Mouse (Mus musculus) hindbrain, embryonic 15.5 days (tissue): ENCODE measurements around the gene P4htm. TPM values are rescaled to one million over a fixed set of nuclear protein-coding genes. Genes with fewer than 3 reads are reported as not detected.
A peak's percentile ranks its signal among the peaks of the same experiment; 100 is the strongest.
"Not testable (repeated sequence)": the region's sequence is repeated elsewhere in the genome, so short reads cannot be mapped to it uniquely, and the experiment has no call there.

Source experiments
- ATAC-seq: fragments of 200-750 bp; cut with Nextera tagmentation; 2 replicates; pipeline ENCODE4 v1.8.0; 2017; ENCODE audit warnings: low read depth, moderate number of reproducible peaks, moderate TSS enrichment; ENCODE audit not compliant: low FRiP score
- H3K27ac ChIP-seq: fragments of 300-500 bp; sonication (generic); replicated peaks from 2 replicates; pipeline ENCODE4 v1.5.1; 2015; ENCODE audit warnings: mild to moderate bottlenecking, inconsistent platforms
- H3K27me3 ChIP-seq: fragments of 300-500 bp; sonication (generic); 2 replicates; pipeline ENCODE4 v1.6.1; 2015; ENCODE audit warnings: control low read depth, inconsistent platforms
- H3K36me3 ChIP-seq: fragments of 300-500 bp; sonication (generic); 2 replicates; pipeline ENCODE4 v1.6.1; 2015; ENCODE audit warnings: control low read depth, inconsistent platforms
- H3K4me1 ChIP-seq: fragments of 300-500 bp; sonication (generic); replicated peaks from 2 replicates; pipeline ENCODE4 v1.6.1; 2015; ENCODE audit warnings: control low read depth, inconsistent platforms
- H3K4me2 ChIP-seq: fragments of 300-500 bp; sonication (generic); 2 replicates; pipeline ENCODE4 v1.6.1; 2015; ENCODE audit warnings: moderate library complexity, mild to moderate bottlenecking, inconsistent platforms
- H3K4me3 ChIP-seq: fragments of 300-500 bp; sonication (generic); 2 replicates; pipeline ENCODE4 v1.5.1; 2015; ENCODE audit warnings: mild to moderate bottlenecking, inconsistent platforms
- H3K9ac ChIP-seq: fragments of 300-500 bp; sonication (generic); 2 replicates; pipeline ENCODE4 v1.6.1; 2015; ENCODE audit warnings: inconsistent platforms
- H3K9me3 ChIP-seq: fragments of 300-500 bp; sonication (generic); 2 replicates; pipeline ENCODE4 v1.6.1; 2016; ENCODE audit warnings: control low read depth, inconsistent platforms
- WGBS: fragments of 180-500 bp; shearing (Covaris S2); methylation state at CpG from one replicate; pipeline ENCODE4 v1.1.7; 2015; 5-methylcytosine and 5-hydroxymethylcytosine counted together
- polyA plus RNA-seq: library from polyadenylated mRNA; unstranded; fragments of >200 nt; fragmentation: Nextera tagmentation; extraction: Ambion mirVana; gene quantifications from 2 replicates; pipeline ENCODE4 v1.2.1, GENCODE M21; 2015

Gene P4htm
- polyA plus RNA-seq, 1 experiment from 2014 or later: 35.1 TPM

DNA sequence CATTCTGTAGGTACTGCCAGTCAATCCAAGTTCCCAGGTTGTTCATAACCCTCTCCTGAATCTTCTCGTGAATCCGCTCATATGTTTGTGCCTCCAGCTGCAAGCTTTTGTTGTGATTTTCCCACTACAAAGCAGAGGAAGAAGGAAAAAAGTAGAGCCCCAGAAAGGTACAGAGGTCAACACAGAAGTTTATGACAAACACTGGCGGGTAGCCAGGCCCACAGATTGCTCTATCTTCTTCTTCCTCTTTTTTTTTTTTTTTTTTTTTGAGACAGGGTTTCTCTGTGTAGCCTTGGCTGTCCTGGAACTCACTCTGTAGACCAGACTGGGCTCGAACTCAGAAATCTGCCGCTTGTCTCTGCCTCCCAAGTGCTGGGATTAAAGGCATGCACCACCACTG is 10.5 kb upstream of the P4htm start:
- H3K4me3 ChIP-seq, H3K9ac ChIP-seq, H3K27me3 ChIP-seq, ATAC-seq, H3K9me3 ChIP-seq, H3K4me2 ChIP-seq, H3K4me1 ChIP-seq, H3K27ac ChIP-seq: not testable (repeated sequence)
- 91% methylated on average over 5 of the region's 5 CpGs for WGBS
- peaks cover 87% of the 10 kb centered on the region for H3K36me3 ChIP-seq

DNA sequence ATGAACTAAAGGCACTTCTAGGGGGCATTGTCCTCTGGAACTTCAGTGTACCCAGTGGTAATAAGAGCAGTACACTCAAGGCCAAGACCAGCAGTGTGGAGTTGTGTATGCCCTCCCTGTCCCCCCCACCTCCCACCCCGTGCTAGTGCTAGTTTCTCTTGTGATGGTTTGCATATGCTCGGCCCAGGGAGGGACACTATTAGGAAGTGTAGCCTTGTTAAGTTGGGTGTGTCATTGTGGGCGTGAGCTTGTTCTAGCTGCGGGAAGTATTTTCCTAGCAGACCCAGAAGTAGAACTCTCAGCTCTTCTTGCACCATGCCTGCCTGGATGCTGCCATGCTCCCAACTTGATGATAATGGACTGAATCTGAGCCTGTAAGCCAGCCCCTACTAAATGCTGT is 4.5 kb upstream of the P4htm start:
- H3K4me1 ChIP-seq: peaks cover 4% of the 10 kb centered on the region; the same call in 1 of the 2 replicates
- H3K4me2 ChIP-seq: no peak overlapping the region
- no peaks in the 10 kb centered on the region for H3K27me3 ChIP-seq
- H3K36me3 ChIP-seq: peaks cover 33% of the 10 kb centered on the region
- no peak overlapping the region for H3K27ac ChIP-seq
- ATAC-seq: no peak
- WGBS: 93% methylated on average over 4 of the region's 4 CpGs
- no peak overlapping the region for H3K9ac ChIP-seq
- no peaks in the 10 kb centered on the region for H3K9me3 ChIP-seq
- H3K4me3 ChIP-seq: no peak overlapping the region

DNA sequence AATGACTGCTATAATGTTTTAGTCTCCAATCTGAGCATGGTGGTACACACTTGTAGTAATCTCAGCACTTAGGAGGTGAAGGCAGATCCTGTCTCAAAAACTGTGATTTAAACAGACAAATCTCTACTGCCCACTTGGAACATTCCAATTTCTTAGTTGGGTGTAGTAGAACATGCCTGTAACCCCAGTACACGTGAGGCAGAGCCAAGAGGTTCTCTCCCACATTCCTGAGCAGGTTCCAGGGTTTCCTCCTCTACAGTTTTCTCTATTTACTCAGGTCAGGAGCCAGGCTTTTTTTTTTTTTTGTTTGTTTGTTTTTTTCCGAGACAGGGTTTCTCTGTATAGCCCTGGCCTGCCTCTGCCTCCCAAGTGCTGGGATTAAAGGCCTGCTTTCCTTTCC is 2.5 kb upstream of the P4htm start:
- Histone ChIP-seq H3K36me3 (peaks cover 16% of the 10 kb centered on the region), H3K27me3 (no peaks in the 10 kb centered on the region), H3K9me3 (no peaks in the 10 kb centered on the region), H3K27ac (no peak overlapping the region), H3K9ac (no peak overlapping the region), H3K4me3 (no peak overlapping the region), H3K4me2 (no peak overlapping the region), H3K4me1 (peaks cover 15% of the 10 kb centered on the region)
- WGBS: 67% methylated on average over 2 of the region's 2 CpGs
- no peak for ATAC-seq

DNA sequence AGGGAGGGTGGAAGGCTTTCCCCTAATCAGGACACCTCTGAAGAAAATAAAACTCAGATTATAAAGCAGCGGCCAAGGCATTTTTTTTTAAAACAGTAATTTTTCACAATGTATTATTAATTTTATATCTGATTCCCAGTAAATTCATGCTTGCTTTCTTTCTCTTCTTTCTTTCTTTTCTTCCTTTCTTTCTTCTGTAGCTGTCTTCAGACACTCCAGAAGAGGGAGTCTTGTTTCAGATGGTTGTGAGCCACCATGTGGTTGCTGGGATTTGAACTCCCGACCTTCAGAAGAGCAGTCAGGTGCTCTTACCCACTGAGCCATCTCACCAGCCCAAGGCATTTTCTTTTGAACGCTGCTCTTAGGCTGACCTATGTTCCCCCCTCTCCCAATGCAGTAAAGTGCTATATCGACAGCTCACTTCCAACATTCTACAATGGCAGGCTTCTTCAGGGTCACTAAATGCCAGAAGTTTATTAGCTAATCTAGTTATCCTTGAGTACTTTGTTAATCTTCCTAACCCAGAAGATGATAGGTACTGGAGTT is 1.6 kb upstream of the P4htm start:
- H3K9ac ChIP-seq: no peak overlapping the region
- ATAC-seq: no peak
- no peaks in the 10 kb centered on the region for H3K9me3 ChIP-seq
- 79% methylated on average over 4 of the region's 4 CpGs for WGBS
- H3K4me3 ChIP-seq: no peak overlapping the region
- H3K36me3 ChIP-seq: peaks cover 12% of the 10 kb centered on the region
- H3K27me3 ChIP-seq: no peaks in the 10 kb centered on the region
- H3K27ac ChIP-seq: no peak overlapping the region
- H3K4me1 ChIP-seq: peaks cover 15% of the 10 kb centered on the region
- H3K4me2 ChIP-seq: no peak overlapping the region

DNA sequence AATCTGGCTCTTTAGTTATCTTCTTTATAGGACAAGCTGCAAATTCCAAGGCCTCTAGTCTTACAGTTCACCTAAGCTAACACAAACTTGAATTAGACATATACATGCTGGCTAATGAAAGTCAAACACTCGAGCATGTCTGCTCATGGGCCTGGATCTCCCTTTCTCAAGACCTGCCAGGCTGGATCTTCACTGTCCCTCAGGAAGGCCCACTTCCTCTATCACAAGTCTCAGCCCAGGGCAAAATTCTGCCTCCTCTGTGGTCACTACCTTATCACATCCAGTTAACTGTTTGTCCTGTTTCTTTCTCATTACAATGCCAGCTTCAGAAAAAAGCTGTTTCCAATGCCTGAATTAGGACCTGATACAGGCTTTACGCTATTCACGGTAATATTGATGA is 3.1 kb downstream of the P4htm start:
- 85% methylated on average over 3 of the region's 3 CpGs for WGBS
- no peaks in the 10 kb centered on the region for H3K36me3 ChIP-seq

DNA sequence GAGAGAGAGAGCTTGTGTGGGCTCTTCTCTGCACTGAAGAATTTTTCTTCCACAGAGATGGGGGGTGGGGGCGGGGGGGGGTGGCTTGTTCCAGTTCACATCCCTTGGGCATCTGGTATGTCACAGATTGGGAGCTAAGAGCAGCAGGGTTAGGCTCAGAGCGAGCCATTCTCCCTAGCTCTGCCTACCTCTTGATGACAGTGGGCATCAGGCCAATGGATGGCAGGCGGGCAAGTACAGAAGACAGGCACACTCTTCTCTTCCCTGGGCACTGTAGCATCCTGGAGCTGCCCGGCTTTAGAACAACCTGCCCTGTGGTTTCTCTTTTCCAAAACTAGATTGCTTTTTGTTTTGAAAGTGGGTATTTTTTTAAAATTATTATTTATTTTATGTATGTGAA is 6.0 kb downstream of the P4htm start:
- no peak overlapping the region for H3K4me3 ChIP-seq
- H3K27ac ChIP-seq: no peak overlapping the region
- H3K36me3 ChIP-seq: no peaks in the 10 kb centered on the region
- H3K9me3 ChIP-seq: no peaks in the 10 kb centered on the region
- H3K4me2 ChIP-seq: no peak overlapping the region
- H3K9ac ChIP-seq: no peak overlapping the region
- 69% methylated on average over 4 of the region's 4 CpGs for WGBS
- no peak for ATAC-seq
- H3K27me3 ChIP-seq: no peaks in the 10 kb centered on the region
- peaks cover 40% of the 10 kb centered on the region for H3K4me1 ChIP-seq

More for the DNA sequence above, 3.1 kb downstream of the P4htm start:
- no peak overlapping the region for H3K9ac ChIP-seq
- no peak for ATAC-seq
- no peak overlapping the region for H3K4me2 ChIP-seq
- peaks cover 19% of the 10 kb centered on the region for H3K4me1 ChIP-seq
- no peak overlapping the region for H3K4me3 ChIP-seq
- H3K27ac ChIP-seq: no peak overlapping the region
- H3K9me3 ChIP-seq: no peaks in the 10 kb centered on the region
- no peaks in the 10 kb centered on the region for H3K27me3 ChIP-seq

DNA sequence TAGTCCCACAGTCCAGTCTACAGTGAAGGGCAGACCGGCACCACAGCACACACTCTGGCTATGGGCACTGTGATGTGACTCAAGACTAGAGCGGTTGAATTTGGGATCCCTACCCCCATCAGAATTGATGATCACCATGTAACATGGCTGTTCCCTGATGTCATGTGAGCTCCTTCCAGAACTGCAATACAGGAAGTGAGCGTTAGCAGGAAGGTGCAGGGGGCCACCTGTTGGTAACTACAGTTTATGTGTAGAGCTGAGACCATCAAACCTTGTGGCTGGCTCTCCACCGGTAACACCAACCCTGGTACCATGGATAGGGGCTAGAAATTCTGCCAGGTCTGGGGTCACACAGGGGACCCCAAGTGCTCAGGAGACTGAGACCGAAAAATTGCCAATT is 8.2 kb downstream of the P4htm start:
- Histone ChIP-seq H3K9ac (no peak overlapping the region), H3K36me3 (no peaks in the 10 kb centered on the region), H3K4me2 (no peak overlapping the region), H3K9me3 (no peaks in the 10 kb centered on the region), H3K4me3 (no peak overlapping the region), H3K27me3 (no peaks in the 10 kb centered on the region), H3K27ac (peak overlapping the region; percentile 95), H3K4me1 (peaks cover 39% of the 10 kb centered on the region)
- 71% methylated on average over 5 of the region's 5 CpGs for WGBS
- no peak for ATAC-seq

DNA sequence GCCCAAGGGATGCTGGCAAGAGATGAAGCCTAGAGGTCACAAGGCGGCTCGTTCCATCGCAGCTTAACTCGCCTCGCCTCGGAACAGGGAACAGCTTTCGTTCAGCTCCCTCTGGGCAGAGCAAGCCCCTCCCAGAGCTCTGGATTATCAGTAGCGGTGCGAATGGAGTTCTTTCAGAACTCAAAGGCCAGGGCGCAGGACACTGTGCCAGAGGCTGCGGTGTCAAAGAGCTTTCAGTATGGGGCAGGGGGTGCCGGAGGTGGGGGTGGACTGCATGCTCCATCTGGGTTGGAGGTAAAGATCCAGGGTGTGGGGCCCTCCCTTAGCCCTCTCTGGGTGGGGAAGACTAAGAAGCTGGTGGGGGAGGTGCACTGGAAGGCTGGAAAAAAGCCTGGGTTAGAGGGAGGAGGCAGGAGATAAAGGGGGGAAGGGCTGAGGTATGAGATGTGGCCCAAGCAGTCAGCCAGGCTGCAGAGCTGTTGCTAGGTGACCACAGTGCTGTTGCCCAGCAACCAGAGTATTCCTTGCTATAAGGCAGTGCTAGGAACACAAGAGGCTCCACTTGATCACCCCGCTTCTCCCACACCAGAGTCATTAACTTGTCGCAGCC is 9.8 kb downstream of the P4htm start:
- H3K9ac ChIP-seq: peak overlapping the region; percentile 29
- peak overlapping the region; percentile 20 for H3K4me3 ChIP-seq
- H3K9me3 ChIP-seq: no peaks in the 10 kb centered on the region
- 2% methylated on average over 14 of the region's 14 CpGs for WGBS
- H3K36me3 ChIP-seq: no peaks in the 10 kb centered on the region
- H3K27ac ChIP-seq: peak overlapping the region; percentile 95
- peak; percentile 99 for ATAC-seq
- peaks cover 39% of the 10 kb centered on the region for H3K4me1 ChIP-seq
- peak overlapping the region; percentile 52 for H3K4me2 ChIP-seq
- H3K27me3 ChIP-seq: no peaks in the 10 kb centered on the region

DNA sequence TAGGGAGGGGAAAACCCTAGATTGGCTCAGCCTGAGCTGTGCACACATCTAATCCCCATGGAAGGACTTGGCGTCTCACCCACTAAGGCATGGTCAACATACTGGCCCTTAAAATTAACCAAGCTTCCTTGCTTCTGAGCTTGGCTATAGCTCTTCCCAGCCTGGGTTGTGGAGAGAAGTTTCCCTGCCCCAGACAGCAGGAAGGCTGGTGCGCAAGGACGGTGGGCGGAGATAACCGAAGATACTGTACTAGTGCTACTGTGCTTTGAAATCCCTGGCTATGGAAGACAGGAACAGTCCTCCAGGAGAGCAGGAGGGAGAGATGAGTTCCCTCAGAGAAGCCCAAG is 18.1 kb downstream of the P4htm start:
- H3K4me3 ChIP-seq: peak overlapping the region; percentile 80
- H3K4me1 ChIP-seq: peaks cover 47% of the 10 kb centered on the region
- ATAC-seq: no peak
- H3K9ac ChIP-seq: peak overlapping the region; percentile 82; the same call in 1 of the 2 replicates
- peaks cover 12% of the 10 kb centered on the region for H3K36me3 ChIP-seq
- H3K27me3 ChIP-seq: no peaks in the 10 kb centered on the region
- H3K27ac ChIP-seq: peak overlapping the region; percentile 96
- no peaks in the 10 kb centered on the region for H3K9me3 ChIP-seq
- WGBS: 74% methylated on average over 5 of the region's 5 CpGs
- H3K4me2 ChIP-seq: peak overlapping the region; percentile 78

DNA sequence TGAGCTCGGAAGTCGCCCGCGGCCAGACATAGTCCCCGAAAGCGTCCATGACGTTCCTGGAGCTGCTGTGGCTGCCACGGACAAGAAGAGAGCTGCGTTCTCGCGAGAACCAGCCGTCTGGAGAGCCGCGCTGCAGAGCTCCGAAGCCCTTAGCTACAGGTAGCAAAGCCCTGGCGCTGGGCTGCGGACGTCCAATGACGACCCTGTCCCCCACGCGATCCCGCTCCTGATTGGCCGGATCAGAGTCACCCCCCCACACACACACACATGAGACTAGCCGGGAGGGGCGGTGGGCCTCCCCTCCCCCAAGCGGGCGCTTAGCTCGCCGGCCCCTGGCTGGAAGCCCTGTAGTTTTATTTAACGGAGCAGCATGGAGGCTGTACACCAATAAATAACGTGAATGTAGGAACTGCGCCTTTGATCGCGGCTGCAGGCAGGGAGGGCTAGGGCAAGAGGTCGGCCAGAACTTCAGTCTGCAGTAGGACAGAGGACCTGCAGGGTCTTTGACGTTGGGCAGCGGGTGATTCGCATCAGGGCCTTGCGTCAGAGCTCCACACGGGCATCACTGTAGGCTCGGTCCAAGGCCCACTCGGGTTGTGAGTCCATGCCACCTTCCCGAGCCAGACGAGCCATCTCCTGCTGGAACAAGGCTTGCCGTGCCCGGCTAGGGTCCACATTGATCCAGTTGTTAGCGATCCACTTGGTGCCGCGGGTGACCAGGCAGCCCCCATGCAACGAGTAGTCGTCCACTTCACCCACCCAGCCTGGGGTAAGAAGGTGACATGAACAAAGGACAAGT is 18.7 kb downstream of the P4htm start, which contains the start of gene Wdr6:
Gene Wdr6, minus strand, starts transcription at position 195 of the 799 bp plus-strand sequence.
- peaks cover 53% of the 10 kb centered on the region for H3K4me1 ChIP-seq
- 3% methylated on average over 51 of the region's 51 CpGs for WGBS
- peak; percentile 97 for ATAC-seq
- H3K27me3 ChIP-seq: no peaks in the 10 kb centered on the region
- no peaks in the 10 kb centered on the region for H3K9me3 ChIP-seq
- H3K36me3 ChIP-seq: peaks cover 17% of the 10 kb centered on the region
- H3K27ac ChIP-seq: peak within 1 kb of the TSS; percentile 96
- peak within 1 kb of the TSS; percentile 82 for H3K9ac ChIP-seq
- H3K4me2 ChIP-seq: peak within 1 kb of the TSS; percentile 78
- H3K4me3 ChIP-seq: peak within 1 kb of the TSS; percentile 80

DNA sequence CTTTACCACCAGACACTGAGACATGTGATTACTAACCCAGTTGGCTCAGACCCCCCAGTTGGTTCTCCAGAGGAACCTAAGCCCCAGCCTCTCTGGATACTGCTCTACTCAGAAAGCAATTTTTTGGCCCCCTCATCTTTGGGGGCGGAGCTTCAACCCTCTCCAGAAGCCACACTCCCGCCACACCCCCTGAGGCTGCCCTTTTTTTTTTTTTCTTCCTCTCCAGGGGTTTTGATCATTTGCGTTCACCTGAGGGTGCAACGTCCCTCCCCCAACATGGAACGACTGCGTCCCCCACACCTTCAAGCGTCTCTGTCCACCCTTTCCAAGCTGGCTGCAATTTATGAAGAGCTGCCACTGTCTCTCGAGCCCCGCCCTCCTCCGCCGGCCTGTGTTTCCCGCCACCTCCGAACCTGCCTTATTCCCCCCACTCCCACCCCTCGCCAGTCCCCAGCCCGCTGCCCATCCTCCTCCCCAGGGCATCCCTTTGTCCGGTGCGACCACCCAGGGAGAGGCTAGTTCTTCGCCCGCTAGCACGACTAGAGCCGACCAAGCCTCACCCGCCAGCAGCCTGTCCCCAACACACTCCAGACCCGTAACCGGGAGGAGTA is 19.4 kb downstream of the P4htm start:
- Histone ChIP-seq H3K4me2 (peak overlapping the region; percentile 78), H3K27me3 (no peaks in the 10 kb centered on the region), H3K4me1 (peaks cover 57% of the 10 kb centered on the region), H3K4me3 (peak overlapping the region; percentile 80), H3K9ac (peak overlapping the region; percentile 82), H3K9me3 (no peaks in the 10 kb centered on the region), H3K27ac (peak overlapping the region; percentile 96), H3K36me3 (peaks cover 24% of the 10 kb centered on the region)
- under 1% methylated on average over 24 of the region's 24 CpGs for WGBS
- peak; percentile 53; the same call in 1 of the 2 replicates for ATAC-seq

DNA sequence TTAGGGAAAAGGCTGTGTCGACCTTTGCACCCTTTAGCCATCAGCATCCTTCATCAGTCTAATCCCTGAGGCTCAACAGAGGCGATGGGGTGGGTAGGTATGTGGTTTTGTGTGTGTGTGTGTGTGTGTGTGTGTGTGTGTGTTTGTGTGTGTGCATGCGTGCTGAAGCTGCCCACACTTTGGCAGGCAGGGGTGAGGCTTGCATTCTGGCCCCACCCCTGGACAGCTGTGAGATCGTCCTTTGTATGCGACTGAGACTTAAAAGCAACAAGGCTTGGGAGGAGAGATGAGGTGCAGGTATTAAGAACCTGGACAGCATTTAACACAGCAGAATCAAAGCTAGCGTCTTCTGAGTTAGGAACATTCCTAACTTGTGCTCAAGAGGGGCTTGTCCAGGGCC is 20.4 kb downstream of the P4htm start:
- 54% methylated on average over 6 of the region's 6 CpGs for WGBS
- Histone ChIP-seq H3K27me3 (no peaks in the 10 kb centered on the region), H3K27ac (0 out of 2 replicates have a peak overlapping the region, but pooled peaks have one; percentile 96), H3K4me3 (peak overlapping the region; percentile 80), H3K4me1 (peaks cover 57% of the 10 kb centered on the region), H3K36me3 (peaks cover 35% of the 10 kb centered on the region), H3K4me2 (peak overlapping the region; percentile 78), H3K9ac (peak overlapping the region; percentile 82), H3K9me3 (no peaks in the 10 kb centered on the region)
- ATAC-seq: no peak
